Mouse (Mus musculus) brain, embryonic 14.5 days (tissue): ENCODE measurements at regions not wholly inside any gene's neighbourhood (a gene's known extent, or its start where the extent isn't known, plus 50 kb on each side); places are given as distances from the start of the nearest gene placed in this dataset.

Experiments
- CTCF ChIP-seq: fragments of 200-500 bp; IDR thresholded peaks from 2 replicates; pipeline ENCODE4 v1.5.1; 2012; ENCODE audit warnings: inconsistent platforms, mild to moderate bottlenecking, moderate library complexity, borderline replicate concordance; ENCODE audit not compliant: insufficient read depth, insufficient read length; ENCODE audit errors: extremely low read depth
- POLR2A ChIP-seq: fragments of 200-500 bp; IDR thresholded peaks from 2 replicates; pipeline ENCODE4 v1.6.1; 2012; ENCODE audit warnings: mild to moderate bottlenecking, inconsistent platforms, borderline replicate concordance; ENCODE audit not compliant: poor library complexity, insufficient read depth, insufficient read length, severe bottlenecking; ENCODE audit errors: extremely low read depth

DNA sequence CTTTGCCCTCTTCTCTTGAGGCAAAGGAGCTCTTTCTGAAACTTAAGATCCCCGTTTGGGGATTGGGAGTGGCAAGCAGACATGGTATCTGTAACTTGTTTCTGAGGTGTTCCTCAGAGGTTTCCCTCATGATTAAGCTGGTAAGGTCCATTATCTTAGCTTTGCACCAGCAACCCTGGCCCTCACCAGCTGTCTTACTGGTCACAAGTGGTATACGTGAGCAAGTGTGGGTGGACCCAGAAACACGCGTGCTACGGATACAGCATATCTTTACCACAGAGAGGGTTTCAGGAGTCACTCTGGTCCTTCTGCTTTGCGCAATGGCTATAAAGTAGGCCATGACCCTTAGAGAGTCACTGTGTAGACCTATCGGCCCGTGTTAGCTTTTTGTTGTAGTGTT lies 75.2 kb downstream of the Cdc7 start:
- no peak for TF ChIP-seq POLR2A
- no peak for TF ChIP-seq CTCF
